Mouse (Mus musculus): Measurements from ENCODE around the gene Olfr1173.

Gene Olfr1173

GRCm38 (mm10) chr2:88279775-88280174 is at the start of gene Olfr1173:
Olfr1173 (minus strand) TSS chr2:88279875.
- no peak for DNase-seq (ENCODE audit: low read depth, low spot score)

DNA sequence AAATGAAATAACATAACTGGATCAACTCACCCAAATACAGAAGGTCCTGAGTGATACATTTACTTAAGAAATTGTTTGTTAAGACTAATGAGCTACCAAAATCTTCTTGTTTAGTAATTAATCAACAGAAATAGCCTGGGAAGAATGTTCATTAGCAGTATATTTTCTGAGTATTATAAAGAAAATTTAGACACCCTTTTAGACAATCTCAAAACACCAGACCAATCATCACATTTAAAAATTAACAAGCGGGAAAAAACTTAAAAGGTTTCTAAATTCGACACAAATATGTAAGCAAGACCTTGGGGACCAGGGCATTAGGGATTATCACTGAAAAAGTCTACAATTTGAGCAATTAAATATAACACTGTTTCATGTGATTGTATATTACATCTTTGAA is 47.4 kb upstream of the Olfr1173 start, which contains the start of gene Olfr1175-ps:
Gene Olfr1175-ps, minus strand, starts transcription at position 101 of the 400 bp plus-strand sequence.
- DNase-seq (ENCODE audit: low read depth, low spot score) = no peak

- DNase-seq (ENCODE audit: low read depth, low spot score) = no peak
These were observed 35.4 kb upstream of the Olfr1173 start, which contains the start of gene Olfr1174-ps for GRCm38 (mm10) chr2:88315035-88315434. Olfr1174-ps (minus strand) TSS chr2:88315135.

DNA sequence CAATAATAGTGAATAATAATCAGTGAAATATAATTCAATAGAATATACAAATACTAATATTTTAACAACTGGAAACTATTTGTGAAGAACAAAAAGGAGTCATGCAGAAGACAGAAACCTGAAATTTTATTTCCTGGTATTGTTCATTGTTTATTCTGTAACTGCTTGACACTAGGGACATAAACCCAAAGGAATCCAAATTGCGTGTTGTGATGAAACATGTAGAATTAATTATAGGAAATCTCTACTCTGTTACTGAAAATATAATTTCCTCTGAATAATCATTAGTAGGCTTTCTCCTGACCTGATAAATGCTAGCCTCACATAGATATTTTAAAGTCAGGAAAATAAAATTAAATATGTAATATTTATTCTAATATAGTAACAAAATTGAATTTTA is 51.4 kb downstream of the Olfr1173 start, which contains the start of gene Olfr1170:
Gene Olfr1170, minus strand, starts transcription at position 101 of the 400 bp plus-strand sequence.
- DNase-seq (ENCODE audit: low read depth, low spot score) = no peak

Data from ES-CJ7 (cell line).